Mouse (Mus musculus) T-helper 2 cell (primary cell): ENCODE data around the gene Rbpms2.

Experiments used
- in situ Hi-C: fragments of 300-600 bp; cut with MboI, MseI; formaldehyde crosslinking; loops from one replicate; pipeline ENCODE4 v1.15.1; 2025; ENCODE audit warnings: high pct_unique_total_duplicates

The Rbpms2 gene

GRCm38 (mm10) chr9:65692466-65692865, 63.0 kb downstream of the Rbpms2 start:
- in situ Hi-C loops: no loop called here

- in situ Hi-C loops: no loop called here
Observed at GRCm38 (mm10) chr9:65692959-65693603, 63.6 kb downstream of the Rbpms2 start.

- in situ Hi-C loops: loop anchor here (5.0 kb wide), 1 partner anchor 172 kb away; no protein-coding TSS in a partner anchor
Observed at GRCm38 (mm10) chr9:65695646-65696045, 66.2 kb downstream of the Rbpms2 start.

GRCm38 (mm10) chr9:65696337-65696736, 66.9 kb downstream of the Rbpms2 start:
- in situ Hi-C loops: loop anchor here (5.0 kb wide), 1 partner anchor 171 kb away; no protein-coding TSS in a partner anchor

GRCm38 (mm10) chr9:65697356-65697755, 67.9 kb downstream of the Rbpms2 start:
- in situ Hi-C loops: loop anchor here (5.0 kb wide), 1 partner anchor 170 kb away; no protein-coding TSS in a partner anchor

GRCm38 (mm10) chr9:65697992-65698391, 68.5 kb downstream of the Rbpms2 start:
- in situ Hi-C loops: loop anchor here (5.0 kb wide), 1 partner anchor 169 kb away; no protein-coding TSS in a partner anchor

GRCm38 (mm10) chr9:65700504-65700903, 71.1 kb downstream of the Rbpms2 start:
- in situ Hi-C loops: no loop called here

GRCm38 (mm10) chr9:65702286-65702685, 72.8 kb downstream of the Rbpms2 start:
- in situ Hi-C loops: no loop called here

- in situ Hi-C loops: no loop called here
Observed at GRCm38 (mm10) chr9:65703241-65703640, 73.8 kb downstream of the Rbpms2 start.

- in situ Hi-C loops: no loop called here
Observed at GRCm38 (mm10) chr9:65703926-65704595, 74.6 kb downstream of the Rbpms2 start.
